Mouse (Mus musculus) heart, embryonic 15.5 days (tissue): ENCODE results near the gene Sez6l. TPM values are rescaled to one million over a fixed set of nuclear protein-coding genes. Genes with fewer than 3 reads are reported as not detected.

Experiments
- ATAC-seq: fragments of 200-750 bp; cut with Nextera tagmentation; replicated peaks from 2 replicates; pipeline ENCODE4 v1.8.0; 2017; ENCODE audit warnings: low read depth, moderate TSS enrichment; ENCODE audit not compliant: insufficient number of reproducible peaks, insufficient read depth, low FRiP score
- H3K27ac ChIP-seq: fragments of 300-500 bp; sonication (generic); 2 replicates; pipeline ENCODE4 v1.5.1; 2015; ENCODE audit warnings: mild to moderate bottlenecking, inconsistent platforms
- H3K27me3 ChIP-seq: fragments of 300-500 bp; sonication (generic); 2 replicates; pipeline ENCODE4 v1.6.1; 2015; ENCODE audit warnings: inconsistent platforms
- H3K36me3 ChIP-seq: fragments of 300-500 bp; sonication (generic); 2 replicates; pipeline ENCODE4 v1.6.1; 2015; ENCODE audit warnings: mild to moderate bottlenecking, inconsistent platforms
- H3K4me1 ChIP-seq: fragments of 300-500 bp; sonication (generic); replicated peaks from 2 replicates; pipeline ENCODE4 v1.6.1; 2015; ENCODE audit warnings: inconsistent platforms
- H3K4me2 ChIP-seq: fragments of 300-500 bp; sonication (generic); 2 replicates; pipeline ENCODE4 v1.6.1; 2015; ENCODE audit warnings: inconsistent platforms, mild to moderate bottlenecking, moderate library complexity
- H3K4me3 ChIP-seq: fragments of 300-500 bp; sonication (generic); 2 replicates; pipeline ENCODE4 v1.5.1; 2015; ENCODE audit warnings: mild to moderate bottlenecking, inconsistent platforms
- H3K9ac ChIP-seq: fragments of 300-500 bp; sonication (generic); 2 replicates; pipeline ENCODE4 v1.6.1; 2015; ENCODE audit warnings: mild to moderate bottlenecking, inconsistent platforms
- H3K9me3 ChIP-seq: fragments of 300-500 bp; sonication (generic); replicated peaks from 2 replicates; pipeline ENCODE4 v1.6.1; 2016; ENCODE audit warnings: inconsistent platforms
- WGBS: fragments of 180-500 bp; shearing (Covaris S2); methylation state at CpG from one replicate; pipeline ENCODE4 v1.1.7; 2015; ENCODE audit warnings: mixed read lengths; 5-methylcytosine and 5-hydroxymethylcytosine counted together
- polyA plus RNA-seq: library from polyadenylated mRNA; unstranded; fragments of >200 nt; fragmentation: Nextera tagmentation; extraction: Ambion mirVana; gene quantifications from 2 replicates; pipeline ENCODE4 v1.2.1, GENCODE M21; 2015

Gene Sez6l
- polyA plus RNA-seq, 1 experiment from 2014 or later: 0.33 TPM

- Histone ChIP-seq H3K4me3 (no peak overlapping the region), H3K4me1 (no peaks in the 10 kb centered on the region), H3K9me3 (no peaks in the 10 kb centered on the region), H3K27me3 (no peaks in the 10 kb centered on the region; the same call in 1 of the 2 replicates), H3K4me2 (no peak overlapping the region), H3K36me3 (peaks cover 16% of the 10 kb centered on the region), H3K27ac (no peak overlapping the region), H3K9ac (no peak overlapping the region)
- ATAC-seq: no peak
- 96% methylated on average over 1 of the region's 1 CpGs for WGBS
Observed at GRCm38 (mm10) chr5:112377380-112377779, 199.6 kb downstream of the Sez6l start.

DNA sequence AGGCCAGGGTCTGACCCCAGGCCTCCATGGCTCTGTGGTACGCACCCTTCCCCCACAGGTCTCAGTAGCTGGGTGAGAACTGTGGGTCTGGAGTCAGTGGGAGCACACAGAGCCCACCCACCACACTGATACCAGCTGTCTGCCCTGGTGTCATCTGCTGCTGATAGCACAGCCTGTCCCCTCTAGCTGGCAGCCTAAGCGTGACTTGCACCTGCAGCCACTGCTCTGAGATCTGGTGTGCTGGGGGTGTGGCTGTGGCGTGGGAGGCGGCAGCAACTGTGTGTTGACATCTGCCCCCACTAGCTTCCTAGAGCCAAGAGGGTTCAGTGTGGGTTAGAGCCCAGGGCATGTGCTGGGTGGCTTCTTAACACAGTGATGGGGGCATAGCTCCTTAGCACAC, 200.9 kb downstream of the Sez6l start:
- Histone ChIP-seq H3K9ac (no peak overlapping the region), H3K27me3 (no peaks in the 10 kb centered on the region; the same call in 1 of the 2 replicates), H3K4me1 (no peaks in the 10 kb centered on the region), H3K9me3 (no peaks in the 10 kb centered on the region), H3K4me3 (no peak overlapping the region), H3K4me2 (no peak overlapping the region), H3K36me3 (peaks cover 24% of the 10 kb centered on the region), H3K27ac (no peak overlapping the region)
- no peak for ATAC-seq
- WGBS: 80% methylated on average over 4 of the region's 4 CpGs

DNA sequence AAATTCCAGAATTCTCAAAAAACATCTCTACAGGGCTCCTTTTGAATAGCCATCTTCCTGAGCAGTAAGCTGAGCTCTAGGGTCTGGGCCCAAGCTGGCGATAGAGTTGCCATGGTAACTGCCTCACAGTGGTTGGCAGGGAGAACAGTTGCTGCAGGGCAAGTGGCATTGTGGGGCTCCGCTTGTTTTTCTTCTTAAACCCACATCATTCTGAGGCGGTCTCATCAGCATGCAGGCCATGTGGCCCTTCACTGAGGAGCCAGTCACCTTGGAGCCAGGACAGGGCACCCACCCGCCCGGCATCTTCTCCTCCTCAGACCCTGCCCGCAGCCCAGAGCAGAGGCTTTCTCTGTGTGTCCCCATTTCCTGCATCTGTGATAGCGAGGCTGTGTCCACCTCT, 205.1 kb downstream of the Sez6l start:
- no peak overlapping the region for H3K9ac ChIP-seq
- no peaks in the 10 kb centered on the region for H3K9me3 ChIP-seq
- H3K36me3 ChIP-seq: peaks cover 30% of the 10 kb centered on the region
- no peaks in the 10 kb centered on the region for H3K27me3 ChIP-seq
- H3K4me2 ChIP-seq: no peak overlapping the region
- no peak overlapping the region for H3K4me3 ChIP-seq
- H3K4me1 ChIP-seq: no peaks in the 10 kb centered on the region
- H3K27ac ChIP-seq: no peak overlapping the region
- 79% methylated on average over 7 of the region's 7 CpGs for WGBS
- no peak for ATAC-seq

- H3K27me3 ChIP-seq: no peaks in the 10 kb centered on the region
- 90% methylated on average over 12 of the region's 12 CpGs for WGBS
- peaks cover 36% of the 10 kb centered on the region for H3K36me3 ChIP-seq
- H3K4me1 ChIP-seq: no peaks in the 10 kb centered on the region
- H3K4me2 ChIP-seq: no peak overlapping the region
- H3K4me3 ChIP-seq: no peak overlapping the region
- ATAC-seq: no peak
- H3K27ac ChIP-seq: no peak overlapping the region
- no peaks in the 10 kb centered on the region for H3K9me3 ChIP-seq
- no peak overlapping the region for H3K9ac ChIP-seq
Observed at GRCm38 (mm10) chr5:112370236-112370813, 206.7 kb downstream of the Sez6l start.

DNA sequence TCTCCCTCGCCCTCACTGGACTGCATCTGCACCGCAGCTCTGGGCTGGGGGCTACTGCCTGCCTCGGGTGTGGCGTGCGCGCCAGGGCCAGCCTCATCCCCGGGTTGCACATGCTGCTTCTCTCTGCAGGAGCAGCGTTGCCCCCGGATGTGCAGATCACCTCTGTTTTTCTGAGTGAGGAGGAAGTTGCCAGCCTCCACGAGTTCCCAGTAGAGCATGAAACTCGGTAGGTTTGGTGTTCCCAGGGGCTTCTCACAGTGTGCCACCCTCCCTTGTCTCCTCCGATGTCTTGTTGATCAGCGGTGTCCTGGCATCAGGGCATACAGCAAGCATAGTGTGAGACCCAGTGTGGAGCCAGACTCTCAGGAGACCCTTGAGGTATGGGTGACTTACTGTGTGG, 207.7 kb downstream of the Sez6l start:
- 91% methylated on average over 13 of the region's 13 CpGs for WGBS
- H3K9me3 ChIP-seq: no peaks in the 10 kb centered on the region
- no peaks in the 10 kb centered on the region for H3K4me1 ChIP-seq
- no peak for ATAC-seq
- peaks cover 30% of the 10 kb centered on the region for H3K36me3 ChIP-seq
- H3K4me2 ChIP-seq: no peak overlapping the region
- no peaks in the 10 kb centered on the region for H3K27me3 ChIP-seq
- H3K27ac ChIP-seq: no peak overlapping the region
- H3K4me3 ChIP-seq: no peak overlapping the region
- H3K9ac ChIP-seq: no peak overlapping the region

Other genes starting within 250 kb of the Sez6l start
- 20.7 and 28.8 TPM in 2 replicates for gene Srrd, start 234.1 kb downstream of the Sez6l start, polyA plus RNA-seq
- 15.6 and 23.3 TPM in 2 replicates for gene Hps4, start 234.1 kb downstream of the Sez6l start, polyA plus RNA-seq
- 0.05 TPM in 1 of 2 replicates, not detected in the other for gene Gm6583, start 221.2 kb downstream of the Sez6l start, polyA plus RNA-seq
- gene Asphd2, start 182.3 kb downstream of the Sez6l start, polyA plus RNA-seq: 2.1 and 2.9 TPM in 2 replicates
- not detected in 2 replicates for gene Gm6588, start 127.8 kb downstream of the Sez6l start, polyA plus RNA-seq